Mouse (Mus musculus) adrenal gland (tissue): Measurements from ENCODE around the gene Gm49336.

ENCODE experiments used
- intact Hi-C: fragments of 180-260 bp; cut with DNase I; formaldehyde crosslinking; loops from one replicate; pipeline ENCODE4 v1.15.1; 2025
- long read RNA-seq, 2 experiments: library from polyadenylated mRNA; unstranded; transcript quantifications; one replicate each; pipeline ENCODE4 v2.0.0; 2020; ENCODE audit warnings: borderline replicate concordance in 1 of 2; ENCODE audit not compliant: insufficient replicate concordance in 1 of 2

Gm49336 gene
- long read RNA-seq, experiment 1, transcript Gm49336-201 (15 exons, 3,913 nt), result major isoform, 6 of 15 reads
- long read RNA-seq, experiment 1, partial matches to known transcripts, result 1 of 15 reads
- long read RNA-seq, experiment 1, other reads (novel, unspliced or antisense), result 8 of 15 reads
- long read RNA-seq, experiment 2, partial matches to known transcripts, result 1 of 9 reads
- long read RNA-seq, experiment 2, other reads (novel, unspliced or antisense), result 5 of 9 reads

- intact Hi-C loops, result no loop called here
Measured at GRCm38 (mm10) chr14:60251281-60252003, at the start of gene Gm49336, which contains the start of gene Nupl1. TSS of gene Gm49336 (minus strand) at chr14:60251507. TSS of gene Nupl1 (minus strand) at chr14:60251431.

DNA sequence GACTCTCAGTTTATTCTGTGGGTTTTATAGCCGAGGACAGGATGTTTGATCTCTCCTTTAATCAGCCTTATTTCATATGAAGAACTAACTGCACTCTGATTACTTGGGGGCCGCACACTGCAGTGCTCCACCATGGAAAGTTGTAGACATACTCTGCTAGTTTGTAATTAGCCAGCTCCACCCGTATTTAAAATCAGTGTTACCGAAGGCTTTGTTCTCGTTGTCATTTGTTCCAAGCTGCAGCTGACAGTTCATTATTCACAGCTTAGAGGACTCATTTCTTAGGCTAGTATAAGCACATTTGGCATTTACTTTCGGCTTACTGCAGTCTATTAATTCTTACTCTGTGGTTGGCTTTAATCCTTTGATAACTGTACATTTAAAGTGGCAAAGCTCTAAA, 49.7 kb upstream of the Gm49336 start:
- intact Hi-C loops, result no loop called here

DNA sequence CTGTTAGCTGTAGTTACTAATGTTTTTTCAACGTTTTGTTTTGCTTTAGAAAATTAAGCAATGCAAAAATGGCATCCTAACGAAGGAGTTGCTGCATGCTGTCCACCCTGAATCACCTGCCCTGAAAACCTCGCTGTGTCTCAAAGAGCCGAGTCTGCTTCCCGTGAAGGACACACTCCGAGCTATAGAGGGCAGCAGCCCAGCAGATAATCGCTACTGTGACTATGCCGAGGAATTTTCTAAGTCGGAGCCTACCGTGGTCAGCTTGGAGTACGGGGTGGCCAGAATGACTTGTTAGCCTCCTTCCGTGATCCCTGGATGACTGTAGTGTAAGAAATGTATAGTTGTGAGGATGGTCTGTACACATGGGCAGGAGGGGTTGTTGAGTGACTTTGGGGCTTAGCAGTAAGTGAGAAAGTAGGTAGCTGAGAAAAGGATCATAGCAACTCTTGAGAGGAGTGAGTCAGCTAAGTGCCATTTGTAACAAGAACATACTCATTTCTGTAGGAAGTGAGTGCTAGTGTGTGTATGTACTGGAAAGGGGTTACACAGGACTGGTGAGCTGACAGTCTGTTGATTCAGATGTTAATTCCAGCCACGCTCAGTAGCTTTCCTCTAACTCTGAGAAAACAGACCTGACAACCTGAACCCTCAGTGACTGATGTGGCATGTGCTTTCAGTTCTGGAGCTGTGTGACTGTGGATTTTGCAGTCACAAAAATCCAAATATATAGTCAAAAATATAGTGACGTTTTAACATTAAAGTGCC, 49.1 kb upstream of the Gm49336 start:
- intact Hi-C loops, result no loop called here

DNA sequence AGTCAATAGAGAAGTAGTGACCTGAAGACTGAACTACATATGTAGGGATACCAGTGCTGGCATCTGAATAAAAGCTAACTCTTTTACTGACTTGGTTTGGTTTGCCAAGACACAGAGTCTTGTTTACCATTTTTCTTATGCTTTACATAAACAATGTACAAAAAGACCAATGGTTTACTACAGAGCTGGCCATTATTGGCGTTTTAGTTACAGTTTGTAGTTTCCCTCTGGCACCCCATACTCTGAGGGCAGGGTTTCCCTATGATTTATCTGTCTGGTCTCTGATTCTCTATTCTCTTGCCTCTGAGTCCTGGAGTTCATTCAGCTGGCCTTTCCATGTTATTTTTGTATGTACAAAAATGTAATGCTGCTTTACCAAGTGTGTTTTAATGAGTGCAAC, 44.2 kb upstream of the Gm49336 start:
- intact Hi-C loops, result no loop called here

DNA sequence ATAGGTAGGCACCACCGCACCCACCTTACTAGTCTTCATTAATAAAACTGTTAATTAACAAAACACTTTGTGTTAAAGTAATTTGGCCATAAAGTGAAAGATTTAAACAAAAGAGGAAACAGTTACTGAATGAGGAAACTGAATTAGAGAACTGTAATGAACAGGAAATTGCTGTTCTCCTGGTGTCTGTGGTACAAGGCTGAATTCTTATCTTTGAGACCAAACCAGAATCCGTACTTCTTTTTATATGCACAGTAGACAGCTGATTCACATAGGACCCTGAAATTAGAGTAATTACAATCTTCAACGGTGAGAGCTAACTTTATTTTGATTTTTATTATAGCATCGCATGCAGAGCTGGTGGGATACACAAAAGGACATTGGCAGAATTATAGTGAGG, 39.1 kb upstream of the Gm49336 start:
- intact Hi-C loops, result no loop called here

DNA sequence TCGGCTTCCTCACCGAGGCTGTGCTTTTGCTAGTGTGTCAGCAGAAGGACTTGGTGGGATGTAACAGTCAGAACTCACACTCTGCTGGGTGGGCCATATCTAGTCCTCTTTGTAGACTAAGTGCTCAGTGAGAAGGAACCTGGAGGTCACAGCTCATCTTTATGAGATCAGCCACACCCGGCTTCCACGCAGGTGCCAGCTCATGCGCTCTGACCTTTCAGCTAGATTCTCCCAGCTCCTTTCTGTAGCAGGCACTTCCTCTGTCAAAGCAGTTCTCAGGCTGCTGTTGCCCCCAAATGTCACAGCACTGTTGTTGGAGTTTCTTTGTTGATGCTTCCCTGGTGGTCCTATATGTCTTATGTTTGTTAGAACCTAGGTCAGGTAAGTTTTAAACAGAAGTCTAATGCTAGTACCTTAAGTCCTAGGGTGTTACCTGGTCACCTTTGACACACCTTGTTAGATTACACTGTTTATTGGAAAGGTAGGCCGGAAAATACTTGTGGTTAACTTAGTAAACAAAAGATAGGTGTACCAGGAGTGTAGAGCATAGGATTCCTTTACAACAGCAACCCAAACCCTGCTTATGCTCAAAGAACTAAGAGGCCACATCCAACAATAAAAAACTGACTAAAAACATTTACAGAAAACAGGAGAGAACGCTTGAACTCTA, 35.0 kb upstream of the Gm49336 start:
- intact Hi-C loops, result no loop called here

DNA sequence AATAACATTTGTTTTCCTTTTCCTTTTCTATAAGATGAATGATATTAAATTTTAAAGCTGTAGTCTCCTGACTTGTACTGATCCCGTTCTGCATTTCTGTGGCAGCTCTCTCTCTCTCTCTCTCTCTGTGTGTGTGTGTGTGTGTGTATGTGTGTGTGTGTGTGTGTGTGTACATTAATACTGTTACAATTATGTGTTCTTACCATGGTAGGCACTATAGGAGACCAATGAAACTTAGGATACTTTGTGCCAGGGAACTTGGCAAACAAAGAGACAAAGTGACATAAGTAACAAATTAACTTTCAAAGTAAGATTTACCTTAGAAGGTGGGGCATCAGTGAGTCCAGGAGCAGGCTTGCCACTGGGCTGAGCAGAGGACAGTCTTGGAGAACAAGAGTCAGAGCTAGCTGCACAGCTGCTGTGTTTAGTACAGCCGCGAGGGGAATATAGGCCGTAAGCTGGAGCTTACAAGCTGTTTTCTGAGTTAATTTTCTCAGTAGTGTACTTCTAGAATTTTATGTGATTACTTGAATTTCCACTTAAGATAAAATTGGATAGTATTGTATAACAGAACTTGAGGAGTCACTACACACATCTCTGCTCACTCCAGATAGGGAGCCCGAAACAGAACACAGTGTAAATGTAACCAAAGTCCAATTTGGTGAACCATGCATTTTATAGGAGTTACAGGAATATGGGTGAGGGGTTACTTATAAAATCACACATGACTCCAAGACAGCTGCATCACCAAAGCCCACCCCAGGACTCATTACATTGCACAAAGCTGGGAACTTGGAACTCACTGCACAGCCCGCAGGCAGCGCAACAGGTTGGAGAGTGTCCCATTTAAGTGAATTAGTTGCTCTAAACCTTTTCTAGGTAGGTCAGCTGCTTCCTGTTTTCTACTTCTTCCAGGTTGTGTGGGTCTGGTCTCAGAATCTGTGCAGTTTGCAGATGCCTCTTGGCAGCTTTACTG, 24.3 kb upstream of the Gm49336 start:
- intact Hi-C loops, result no loop called here

DNA sequence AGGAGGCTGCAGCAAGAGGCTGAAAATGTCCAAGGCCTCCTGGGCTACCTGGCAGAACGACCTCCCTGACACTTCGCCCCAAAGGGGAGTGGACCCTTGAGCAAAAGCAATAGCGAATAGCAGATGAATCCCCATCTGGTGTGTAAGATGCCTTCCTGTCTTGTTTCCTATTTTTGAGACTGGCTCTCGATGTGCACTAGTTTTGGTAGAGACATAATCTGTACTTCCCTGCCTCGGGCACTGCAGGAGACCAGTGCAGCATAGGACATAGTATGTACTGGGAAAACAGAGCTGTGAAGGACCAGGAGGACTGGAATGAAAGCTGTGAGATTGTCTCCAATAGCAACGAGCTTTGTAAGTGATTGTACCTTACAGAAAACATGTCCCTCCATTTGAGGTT, 22.0 kb upstream of the Gm49336 start:
- intact Hi-C loops, result no loop called here

DNA sequence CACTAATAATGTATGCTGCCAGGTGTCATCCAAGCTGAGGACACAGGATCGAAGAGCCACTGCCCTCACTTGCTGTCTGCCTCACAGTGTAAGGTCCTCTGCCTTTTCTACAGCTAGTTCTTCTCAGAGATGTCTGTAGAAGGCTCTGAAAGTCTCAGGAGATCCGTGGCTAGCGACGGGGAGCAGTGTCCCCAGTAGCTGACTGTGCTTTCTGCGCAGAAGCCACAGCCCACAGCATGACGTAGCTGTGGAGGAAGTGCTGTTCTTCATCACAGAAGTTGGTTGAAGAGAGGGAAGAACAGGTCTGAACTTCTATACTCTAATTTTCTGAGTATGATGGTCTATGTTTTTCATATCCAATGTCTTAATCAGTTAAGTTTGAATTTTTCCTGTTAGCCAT, 18.0 kb upstream of the Gm49336 start:
- intact Hi-C loops, result loop anchor here (5.0 kb wide), 1 partner anchor 108 kb away; no protein-coding TSS in a partner anchor

GRCm38 (mm10) chr14:60264990-60265876, 13.9 kb upstream of the Gm49336 start, which contains the start of gene Mtmr6:
TSS of gene Mtmr6 (plus strand) at chr14:60265228.
- intact Hi-C loops, result loop anchor here (5.0 kb wide), 1 partner anchor 112 kb away; no protein-coding TSS in a partner anchor

GRCm38 (mm10) chr14:60262316-60262715, 11.0 kb upstream of the Gm49336 start:
- intact Hi-C loops, result no loop called here

- intact Hi-C loops, result no loop called here
Measured at GRCm38 (mm10) chr14:60257851-60258250, 6.5 kb upstream of the Gm49336 start.

DNA sequence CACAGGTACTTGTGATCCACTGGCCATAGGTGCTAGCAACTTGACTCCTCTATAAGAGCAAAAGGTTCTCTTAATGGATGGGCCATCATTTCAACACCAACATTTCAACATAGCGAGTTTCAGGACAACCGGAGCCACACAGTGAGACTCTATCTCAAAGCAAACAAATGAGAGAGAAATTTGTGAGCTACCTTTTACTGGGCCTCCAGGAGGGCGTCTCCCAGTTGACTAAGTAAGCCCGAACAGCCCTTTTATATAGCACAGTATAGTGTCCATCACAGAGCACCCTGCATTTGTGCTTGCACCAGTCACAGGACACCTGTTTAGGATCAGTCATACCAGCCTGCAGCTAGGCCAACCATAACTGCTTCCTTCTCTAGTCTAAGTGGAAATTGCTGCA, 5.8 kb upstream of the Gm49336 start:
- intact Hi-C loops, result no loop called here

DNA sequence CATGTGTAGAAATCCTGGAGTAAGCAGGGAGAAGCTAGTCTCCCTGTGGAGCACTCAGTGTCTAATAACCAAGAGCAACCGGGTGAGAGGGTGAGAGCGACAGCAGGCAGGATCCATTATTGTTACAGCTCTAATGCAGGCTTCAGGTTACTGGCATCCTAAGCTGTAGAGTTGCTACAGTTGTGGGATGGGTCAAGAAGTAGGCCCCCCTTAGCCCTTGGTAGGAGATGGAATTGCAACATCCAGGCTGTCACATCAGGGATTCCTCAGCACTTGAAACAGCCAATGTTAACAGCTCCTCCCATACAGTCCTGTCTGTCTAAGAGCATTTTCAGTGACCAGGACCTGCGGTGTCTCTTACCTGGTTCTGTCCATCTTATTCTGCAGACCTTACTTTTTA, 5.0 kb upstream of the Gm49336 start:
- intact Hi-C loops, result no loop called here

GRCm38 (mm10) chr14:60254774-60255173, 3.5 kb upstream of the Gm49336 start:
- intact Hi-C loops, result no loop called here

DNA sequence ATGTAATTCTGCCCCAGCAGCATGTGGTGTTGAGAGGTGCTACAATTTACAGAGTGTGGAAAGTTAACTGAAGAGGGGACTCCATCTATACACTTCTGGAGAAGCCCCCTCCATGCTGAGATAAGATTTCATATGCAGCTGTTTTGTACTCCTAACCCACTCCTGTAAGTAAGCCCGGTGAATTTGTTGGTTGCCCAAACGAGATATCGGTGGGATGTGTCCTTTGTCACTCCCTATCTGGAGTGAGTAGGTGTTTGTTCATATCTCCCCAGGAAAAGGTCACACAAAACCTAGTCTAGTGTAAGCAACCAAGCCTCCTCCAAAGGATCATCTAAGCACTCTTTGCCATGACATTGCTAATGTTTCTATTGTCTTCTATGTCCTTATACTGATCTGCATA, 2.2 kb upstream of the Gm49336 start:
- intact Hi-C loops, result no loop called here

DNA sequence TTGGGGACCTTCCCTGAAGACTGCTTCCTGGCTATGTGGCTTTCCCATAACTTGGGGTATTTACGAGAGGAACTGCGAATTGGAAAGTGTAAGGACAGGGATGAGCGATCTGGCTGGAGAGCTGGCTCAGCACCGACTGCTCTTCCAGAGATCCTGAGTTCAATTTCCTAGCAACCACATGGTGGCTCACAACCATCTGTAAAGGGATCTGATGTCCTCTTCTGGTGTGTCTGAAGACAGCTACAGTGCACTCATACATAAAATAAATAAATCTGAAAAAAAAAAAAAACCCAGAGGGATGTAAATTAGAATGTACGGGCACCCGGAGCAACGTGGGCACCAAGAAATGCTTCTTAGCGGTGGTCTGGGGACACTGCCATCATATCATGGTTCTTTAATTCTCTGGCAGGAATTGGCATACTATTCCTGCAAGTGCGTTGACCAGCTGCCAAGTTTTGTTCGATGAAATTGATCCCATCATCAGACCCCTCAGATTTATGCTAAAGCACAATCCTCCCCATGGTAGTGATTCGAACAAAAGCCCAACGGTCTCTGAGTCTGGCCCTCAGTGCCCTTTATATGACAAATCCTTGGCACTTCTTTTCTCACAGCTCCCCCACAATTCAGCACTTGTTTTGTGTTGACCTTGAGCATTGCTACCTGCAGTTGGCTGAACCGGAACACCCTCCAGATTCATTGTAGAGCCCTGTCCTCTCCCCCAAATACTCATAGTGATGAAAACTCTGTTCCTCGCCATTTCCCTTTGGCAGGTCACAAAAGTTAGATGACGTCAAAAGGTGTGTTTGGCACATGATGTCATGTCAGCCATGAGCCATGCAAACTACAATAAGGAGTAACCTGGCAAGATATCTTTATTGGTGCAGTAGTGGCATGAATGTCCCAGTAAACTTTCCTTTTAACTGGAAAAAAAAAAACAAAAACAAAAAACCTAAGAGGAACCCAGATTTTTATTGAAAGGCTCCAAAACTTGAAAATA, 995 bp upstream of the Gm49336 start:
- intact Hi-C loops, result no loop called here

DNA sequence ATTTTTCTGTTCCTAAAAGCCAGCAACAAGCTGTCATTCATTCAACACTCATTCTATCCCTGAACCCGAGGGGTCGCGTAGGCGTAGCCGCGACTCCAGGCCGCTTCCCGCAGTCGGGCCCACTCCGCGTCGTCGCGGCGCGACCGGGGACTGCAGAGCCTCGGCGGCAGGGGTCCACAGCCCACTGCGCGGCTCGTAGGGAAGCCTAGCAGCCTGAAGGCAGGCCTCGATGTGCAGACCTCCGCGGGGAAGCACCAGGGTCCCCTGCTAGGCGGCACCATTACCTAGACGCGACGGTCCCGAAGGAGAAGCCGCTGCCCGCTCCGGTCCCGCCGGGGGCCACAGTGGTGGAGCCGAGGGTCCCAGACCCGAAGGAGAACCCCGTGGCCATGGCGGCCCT, 428 bp downstream of the Gm49336 start:
- intact Hi-C loops, result no loop called here
